Mouse (Mus musculus): ENCODE measurements at regions not wholly inside any gene's neighbourhood (a gene's known extent, or its start where the extent isn't known, plus 50 kb on each side); places are given as distances from the start of the nearest gene placed in this dataset.
A peak's percentile ranks its signal among the peaks of the same experiment; 100 is the strongest.

DNA sequence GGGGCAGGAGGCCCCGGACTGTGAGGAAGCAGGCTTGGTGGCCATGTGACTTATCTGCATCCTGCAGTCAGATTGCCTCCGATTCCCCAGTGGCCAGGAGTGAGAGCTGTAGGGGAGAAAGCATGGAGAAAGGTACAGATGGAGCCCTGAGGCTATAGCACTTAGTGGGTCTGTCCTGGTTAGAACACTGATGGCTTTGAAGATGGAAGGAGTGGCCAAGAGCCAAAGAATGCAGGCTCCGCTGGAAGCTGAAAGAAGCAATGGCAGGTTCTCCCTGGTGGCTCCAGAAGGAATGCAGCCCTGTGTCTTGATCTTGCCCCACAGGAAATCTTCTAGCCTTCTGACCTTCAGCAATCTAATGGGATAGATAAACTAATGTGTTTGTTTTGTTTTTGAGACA, 926.3 kb downstream of the 4930447A16Rik start:
- Histone ChIP-seq H3K27me3 (ENCODE audit: control insufficient read depth, insufficient read depth, low read length) (no peaks in the 10 kb centered on the region), H3K4me1 (ENCODE audit: control insufficient read depth, insufficient read depth, low read length) (no peaks in the 10 kb centered on the region), H3K9ac (ENCODE audit: low read length) (no peak overlapping the region), H3K36me3 (ENCODE audit: control insufficient read depth, insufficient read depth, low read length) (no peaks in the 10 kb centered on the region), H3K4me2 (ENCODE audit: low read depth, severe bottlenecking) (no peak overlapping the region), H3K27ac (replicated peaks; ENCODE audit: low read depth, low read length) (no peak overlapping the region), H3K4me3 (ENCODE audit: low read depth, low read length) (no peak overlapping the region), H3K9me3 (ENCODE audit: control insufficient read depth, low read length) (no peaks in the 10 kb centered on the region)
- no peak for ATAC-seq (ENCODE audit: insufficient number of reproducible peaks, low FRiP score, low TSS enrichment, low read depth)
- no peak for DNase-seq (ENCODE audit: low spot score)
- WGBS = 85% methylated on average over 3 of the region's 3 CpGs

DNA sequence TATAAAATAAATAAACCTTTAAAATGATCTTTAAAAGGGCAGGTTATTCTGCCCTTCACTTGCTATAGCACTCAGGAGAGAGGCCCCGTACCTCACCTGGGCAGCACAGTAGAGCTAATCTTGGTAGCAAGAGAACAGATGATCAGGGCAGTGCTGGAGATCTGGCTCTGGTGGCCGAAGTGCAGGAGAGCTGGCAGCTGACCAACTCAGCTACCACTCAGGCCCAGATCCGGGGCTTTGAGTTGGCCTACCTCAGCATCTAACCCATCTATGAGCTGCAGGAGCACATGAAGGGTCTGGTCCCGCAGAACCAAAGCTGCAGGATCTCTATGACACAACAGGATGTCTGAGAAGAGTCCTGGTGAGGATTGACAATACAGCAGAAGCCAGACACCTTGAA, 928.0 kb downstream of the 4930447A16Rik start:
- no peaks in the 10 kb centered on the region for H3K27me3 ChIP-seq (ENCODE audit: control insufficient read depth, insufficient read depth, low read length)
- no peak overlapping the region for H3K4me2 ChIP-seq (ENCODE audit: low read depth, severe bottlenecking)
- DNase-seq (ENCODE audit: low spot score) (no peak), ATAC-seq (ENCODE audit: insufficient number of reproducible peaks, low FRiP score, low TSS enrichment, low read depth) (no peak)
- WGBS = 85% methylated on average over 4 of the region's 4 CpGs
- no peaks in the 10 kb centered on the region for H3K4me1 ChIP-seq (ENCODE audit: control insufficient read depth, insufficient read depth, low read length)
- H3K9ac ChIP-seq (ENCODE audit: low read length) = no peak overlapping the region
- H3K36me3 ChIP-seq (ENCODE audit: control insufficient read depth, insufficient read depth, low read length) = no peaks in the 10 kb centered on the region
- H3K4me3 ChIP-seq (ENCODE audit: low read depth, low read length) = no peak overlapping the region
- H3K9me3 ChIP-seq (ENCODE audit: control insufficient read depth, low read length) = no peaks in the 10 kb centered on the region
- no peak overlapping the region for H3K27ac ChIP-seq (replicated peaks; ENCODE audit: low read depth, low read length)

- ATAC-seq (ENCODE audit: insufficient number of reproducible peaks, low FRiP score, low TSS enrichment, low read depth) (no peak), DNase-seq (ENCODE audit: low spot score) (no peak)
- 89% methylated on average over 3 of the region's 3 CpGs for WGBS
Observed at GRCm38 (mm10) chr15:38359053-38359452, 933.7 kb downstream of the 4930447A16Rik start.

GRCm38 (mm10) chr15:38363522-38363921, 938.2 kb downstream of the 4930447A16Rik start:
- DNase-seq (ENCODE audit: low spot score) (no peak), ATAC-seq (ENCODE audit: insufficient number of reproducible peaks, low FRiP score, low TSS enrichment, low read depth) (no peak)
- Histone ChIP-seq H3K36me3 (ENCODE audit: control insufficient read depth, insufficient read depth, low read length) (no peaks in the 10 kb centered on the region), H3K4me1 (ENCODE audit: control insufficient read depth, insufficient read depth, low read length) (no peaks in the 10 kb centered on the region), H3K4me2 (ENCODE audit: low read depth, severe bottlenecking) (no peak overlapping the region), H3K4me3 (ENCODE audit: low read depth, low read length) (no peak overlapping the region), H3K9me3 (ENCODE audit: control insufficient read depth, low read length) (no peaks in the 10 kb centered on the region), H3K27me3 (ENCODE audit: control insufficient read depth, insufficient read depth, low read length) (no peaks in the 10 kb centered on the region), H3K9ac (ENCODE audit: low read length) (no peak overlapping the region), H3K27ac (replicated peaks; ENCODE audit: low read depth, low read length) (no peak overlapping the region)
- 70% methylated on average over 5 of the region's 5 CpGs for WGBS

More at GRCm38 (mm10) chr15:38359053-38359452, 933.7 kb downstream of the 4930447A16Rik start:
- H3K4me3 ChIP-seq (ENCODE audit: low read depth, low read length) = no peak overlapping the region
- no peak overlapping the region for H3K27ac ChIP-seq (replicated peaks; ENCODE audit: low read depth, low read length)
- no peaks in the 10 kb centered on the region for H3K36me3 ChIP-seq (ENCODE audit: control insufficient read depth, insufficient read depth, low read length)
- H3K27me3 ChIP-seq (ENCODE audit: control insufficient read depth, insufficient read depth, low read length) = no peaks in the 10 kb centered on the region
- H3K4me1 ChIP-seq (ENCODE audit: control insufficient read depth, insufficient read depth, low read length) = no peaks in the 10 kb centered on the region
- no peak overlapping the region for H3K4me2 ChIP-seq (ENCODE audit: low read depth, severe bottlenecking)
- no peak overlapping the region for H3K9ac ChIP-seq (ENCODE audit: low read length)
- H3K9me3 ChIP-seq (ENCODE audit: control insufficient read depth, low read length) = no peaks in the 10 kb centered on the region

DNA sequence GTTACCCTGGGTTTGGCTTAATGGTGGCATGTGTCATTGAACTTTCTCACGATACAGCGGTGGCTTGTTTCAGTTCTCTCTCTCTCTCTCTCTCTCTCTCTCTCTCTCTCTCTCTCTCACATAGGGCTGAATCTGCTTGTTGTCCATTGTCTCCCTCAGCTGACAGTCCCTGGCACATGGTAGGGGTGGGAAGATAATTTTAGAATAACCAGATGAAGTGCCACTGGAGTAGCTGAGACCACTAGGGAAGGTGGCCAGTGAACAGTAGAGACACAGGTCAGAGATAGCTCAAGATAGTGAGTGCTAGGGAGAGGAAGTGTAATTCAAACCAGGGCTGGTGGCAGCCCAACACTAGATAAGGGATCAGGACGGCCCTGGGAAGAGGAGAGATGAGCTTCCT, 938.7 kb downstream of the 4930447A16Rik start:
- WGBS = 70% methylated on average over 3 of the region's 3 CpGs
- H3K27ac ChIP-seq (replicated peaks; ENCODE audit: low read depth, low read length) = no peak overlapping the region
- no peak overlapping the region for H3K4me3 ChIP-seq (ENCODE audit: low read depth, low read length)
- H3K4me1 ChIP-seq (ENCODE audit: control insufficient read depth, insufficient read depth, low read length) = no peaks in the 10 kb centered on the region
- no peaks in the 10 kb centered on the region for H3K36me3 ChIP-seq (ENCODE audit: control insufficient read depth, insufficient read depth, low read length)
- no peaks in the 10 kb centered on the region for H3K27me3 ChIP-seq (ENCODE audit: control insufficient read depth, insufficient read depth, low read length)
- H3K4me2 ChIP-seq (ENCODE audit: low read depth, severe bottlenecking) = no peak overlapping the region
- no peaks in the 10 kb centered on the region for H3K9me3 ChIP-seq (ENCODE audit: control insufficient read depth, low read length)
- no peak overlapping the region for H3K9ac ChIP-seq (ENCODE audit: low read length)
- no peak for ATAC-seq (ENCODE audit: insufficient number of reproducible peaks, low FRiP score, low TSS enrichment, low read depth)
- DNase-seq (ENCODE audit: low spot score) = no peak

- no peak for DNase-seq (ENCODE audit: low spot score)
- 94% methylated on average over 5 of the region's 5 CpGs for WGBS
Observed at GRCm38 (mm10) chr15:38367643-38368042, 942.3 kb downstream of the 4930447A16Rik start.

DNA sequence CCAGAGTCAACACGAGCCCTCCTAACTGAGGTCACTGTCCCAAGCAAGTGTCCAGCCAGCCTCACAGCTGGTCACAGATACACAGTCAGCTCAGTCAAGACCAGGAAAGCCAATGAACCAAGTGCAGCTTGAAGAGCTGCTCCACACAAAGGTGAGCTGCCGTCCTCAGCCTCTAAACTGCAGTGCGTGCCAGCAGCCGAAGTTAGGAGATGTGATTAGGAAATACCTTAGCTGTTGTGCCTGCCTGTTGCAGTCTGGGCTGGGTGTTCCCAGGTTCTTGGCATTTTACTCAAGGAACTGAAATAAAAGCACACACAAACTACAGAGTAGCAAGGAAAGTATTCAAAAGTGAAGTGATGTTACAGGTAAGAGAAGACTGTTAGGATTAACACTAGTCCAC, 942.9 kb downstream of the 4930447A16Rik start:
- DNase-seq (ENCODE audit: low spot score) (no peak), ATAC-seq (ENCODE audit: insufficient number of reproducible peaks, low FRiP score, low TSS enrichment, low read depth) (no peak)
- no peaks in the 10 kb centered on the region for H3K36me3 ChIP-seq (ENCODE audit: control insufficient read depth, insufficient read depth, low read length)
- no peak overlapping the region for H3K27ac ChIP-seq (replicated peaks; ENCODE audit: low read depth, low read length)
- no peaks in the 10 kb centered on the region for H3K4me1 ChIP-seq (ENCODE audit: control insufficient read depth, insufficient read depth, low read length)
- WGBS = 89% methylated on average over 4 of the region's 4 CpGs
- no peaks in the 10 kb centered on the region for H3K27me3 ChIP-seq (ENCODE audit: control insufficient read depth, insufficient read depth, low read length)
- no peak overlapping the region for H3K4me2 ChIP-seq (ENCODE audit: low read depth, severe bottlenecking)
- H3K4me3 ChIP-seq (ENCODE audit: low read depth, low read length) = no peak overlapping the region
- no peaks in the 10 kb centered on the region for H3K9me3 ChIP-seq (ENCODE audit: control insufficient read depth, low read length)
- no peak overlapping the region for H3K9ac ChIP-seq (ENCODE audit: low read length)

More at GRCm38 (mm10) chr15:38367643-38368042, 942.3 kb downstream of the 4930447A16Rik start:
- ATAC-seq (ENCODE audit: insufficient number of reproducible peaks, low FRiP score, low TSS enrichment, low read depth) = no peak
- H3K36me3 ChIP-seq (ENCODE audit: control insufficient read depth, insufficient read depth, low read length) = no peaks in the 10 kb centered on the region
- H3K9me3 ChIP-seq (ENCODE audit: control insufficient read depth, low read length) = no peaks in the 10 kb centered on the region
- H3K4me1 ChIP-seq (ENCODE audit: control insufficient read depth, insufficient read depth, low read length) = no peaks in the 10 kb centered on the region
- no peaks in the 10 kb centered on the region for H3K27me3 ChIP-seq (ENCODE audit: control insufficient read depth, insufficient read depth, low read length)
- H3K4me2 ChIP-seq (ENCODE audit: low read depth, severe bottlenecking) = no peak overlapping the region
- no peak overlapping the region for H3K27ac ChIP-seq (replicated peaks; ENCODE audit: low read depth, low read length)
- H3K9ac ChIP-seq (ENCODE audit: low read length) = no peak overlapping the region
- no peak overlapping the region for H3K4me3 ChIP-seq (ENCODE audit: low read depth, low read length)

DNA sequence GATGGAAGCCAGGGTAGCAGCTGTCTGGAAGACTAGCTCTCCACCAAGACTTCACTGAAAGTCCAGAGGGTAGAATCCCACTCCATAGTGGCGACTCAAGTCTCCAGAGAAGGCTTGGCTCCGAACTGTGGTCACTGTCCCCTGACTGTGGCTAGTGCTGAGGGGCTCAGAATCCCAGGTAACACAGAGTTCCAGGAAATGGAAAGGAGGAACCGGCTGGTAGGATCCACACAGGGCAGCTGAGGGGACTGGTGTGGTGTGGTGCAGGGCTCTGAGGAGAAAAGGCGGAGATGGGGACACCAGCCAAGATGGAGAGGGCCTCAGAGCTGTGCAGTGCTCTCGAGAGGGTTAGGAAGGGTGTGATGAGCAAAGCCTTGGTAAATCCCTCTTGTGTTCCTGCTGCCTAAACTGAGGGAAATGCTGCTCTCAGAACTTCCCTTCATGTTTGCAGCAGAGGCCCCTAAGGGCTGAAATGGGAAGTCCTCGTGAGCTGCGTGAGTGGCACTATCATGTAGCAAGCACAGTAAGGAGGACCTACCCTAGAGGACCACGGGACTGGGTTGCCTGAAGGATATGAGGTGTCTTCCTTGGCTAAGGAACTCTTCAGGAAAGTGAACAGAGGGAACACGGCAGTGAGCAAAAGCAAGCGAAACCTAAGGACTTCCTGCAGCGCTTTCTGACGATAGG, 946.2 kb downstream of the 4930447A16Rik start:
- Histone ChIP-seq H3K4me2 (ENCODE audit: low read depth, severe bottlenecking) (no peak overlapping the region), H3K9ac (ENCODE audit: low read length) (no peak overlapping the region), H3K27ac (replicated peaks; ENCODE audit: low read depth, low read length) (no peak overlapping the region), H3K27me3 (ENCODE audit: control insufficient read depth, insufficient read depth, low read length) (no peaks in the 10 kb centered on the region), H3K36me3 (ENCODE audit: control insufficient read depth, insufficient read depth, low read length) (no peaks in the 10 kb centered on the region), H3K4me1 (ENCODE audit: control insufficient read depth, insufficient read depth, low read length) (no peaks in the 10 kb centered on the region), H3K4me3 (ENCODE audit: low read depth, low read length) (no peak overlapping the region), H3K9me3 (ENCODE audit: control insufficient read depth, low read length) (no peaks in the 10 kb centered on the region)
- WGBS = 84% methylated on average over 12 of the region's 12 CpGs
- ATAC-seq (ENCODE audit: insufficient number of reproducible peaks, low FRiP score, low TSS enrichment, low read depth) (no peak), DNase-seq (ENCODE audit: low spot score) (no peak)

GRCm38 (mm10) chr15:38373797-38374196, 948.4 kb downstream of the 4930447A16Rik start:
- Histone ChIP-seq H3K4me1 (ENCODE audit: control insufficient read depth, insufficient read depth, low read length) (no peaks in the 10 kb centered on the region), H3K9ac (ENCODE audit: low read length) (no peak overlapping the region), H3K27me3 (ENCODE audit: control insufficient read depth, insufficient read depth, low read length) (no peaks in the 10 kb centered on the region), H3K36me3 (ENCODE audit: control insufficient read depth, insufficient read depth, low read length) (no peaks in the 10 kb centered on the region), H3K4me2 (ENCODE audit: low read depth, severe bottlenecking) (peak overlapping the region; percentile 31), H3K4me3 (ENCODE audit: low read depth, low read length) (peak overlapping the region; percentile 3; the same call in 1 of the 2 replicates), H3K27ac (replicated peaks; ENCODE audit: low read depth, low read length) (no peak overlapping the region), H3K9me3 (ENCODE audit: control insufficient read depth, low read length) (no peaks in the 10 kb centered on the region)
- 7% methylated on average over 21 of the region's 21 CpGs for WGBS
- DNase-seq (ENCODE audit: low spot score) (peak; percentile 73), ATAC-seq (ENCODE audit: insufficient number of reproducible peaks, low FRiP score, low TSS enrichment, low read depth) (peak; percentile 71; the same call in 1 of the 2 replicates)
